Mouse (Mus musculus) forebrain, embryonic 13.5 days (tissue): ENCODE measurements around the gene Bag3. TPM values are rescaled to one million over a fixed set of nuclear protein-coding genes. Genes with fewer than 3 reads are reported as not detected.
A peak's percentile ranks its signal among the peaks of the same experiment; 100 is the strongest.
"Not testable (repeated sequence)": the region's sequence is repeated elsewhere in the genome, so short reads cannot be mapped to it uniquely, and the experiment has no call there.

Experiments used
- ATAC-seq: fragments of 200-750 bp; cut with Nextera tagmentation; 2 replicates; pipeline ENCODE4 v1.8.0; 2017
- H3K27ac ChIP-seq: fragments of 300-500 bp; sonication (generic); 2 replicates; pipeline ENCODE4 v1.5.1; 2015; ENCODE audit warnings: inconsistent platforms, mild to moderate bottlenecking, moderate library complexity
- H3K27me3 ChIP-seq: fragments of 300-500 bp; sonication (generic); 2 replicates; pipeline ENCODE4 v1.6.1; 2015; ENCODE audit warnings: mild to moderate bottlenecking, inconsistent platforms
- H3K36me3 ChIP-seq: fragments of 300-500 bp; sonication (generic); 2 replicates; pipeline ENCODE4 v1.6.1; 2015; ENCODE audit warnings: mild to moderate bottlenecking, inconsistent platforms; ENCODE audit not compliant: poor library complexity, severe bottlenecking
- H3K4me1 ChIP-seq: fragments of 300-500 bp; sonication (generic); 2 replicates; pipeline ENCODE4 v1.6.1; 2015; ENCODE audit warnings: inconsistent platforms
- H3K4me2 ChIP-seq: fragments of 300-500 bp; sonication (generic); 2 replicates; pipeline ENCODE4 v1.6.1; 2015; ENCODE audit warnings: inconsistent platforms, mild to moderate bottlenecking, moderate library complexity
- H3K4me3 ChIP-seq: fragments of 300-500 bp; sonication (generic); 2 replicates; pipeline ENCODE4 v1.5.1; 2015; ENCODE audit warnings: mild to moderate bottlenecking, inconsistent platforms
- H3K9ac ChIP-seq: fragments of 300-500 bp; sonication (generic); 2 replicates; pipeline ENCODE4 v1.6.1; 2015; ENCODE audit warnings: mild to moderate bottlenecking, inconsistent platforms
- H3K9me3 ChIP-seq: fragments of 300-500 bp; sonication (generic); replicated peaks from 2 replicates; pipeline ENCODE4 v1.6.1; 2016; ENCODE audit warnings: inconsistent platforms
- WGBS: fragments of 180-500 bp; shearing (Covaris S2); methylation state at CpG from one replicate; pipeline ENCODE4 v1.1.7; 2015; 5-methylcytosine and 5-hydroxymethylcytosine counted together
- polyA plus RNA-seq: library from polyadenylated mRNA; unstranded; fragments of >200 nt; fragmentation: Nextera tagmentation; extraction: Ambion mirVana; gene quantifications from 2 replicates; pipeline ENCODE4 v1.2.1, GENCODE M21; 2015

Gene Bag3
- polyA plus RNA-seq, 1 experiment from 2014 or later, result 2.1 TPM

- H3K36me3 ChIP-seq, H3K4me2 ChIP-seq, H3K4me3 ChIP-seq, H3K9ac ChIP-seq, H3K27ac ChIP-seq, ATAC-seq, H3K27me3 ChIP-seq, H3K9me3 ChIP-seq: not testable (repeated sequence)
- H3K4me1 ChIP-seq, result peaks cover 12% of the 10 kb centered on the region
- WGBS, result 92% methylated on average over 7 of the region's 7 CpGs
Observed at GRCm38 (mm10) chr7:128570657-128571056, 47.2 kb downstream of the Bag3 start.

GRCm38 (mm10) chr7:128572030-128572429 lies 48.6 kb downstream of the Bag3 start:
- Histone ChIP-seq H3K27me3 (no peaks in the 10 kb centered on the region), H3K9me3 (no peaks in the 10 kb centered on the region), H3K9ac (no peak overlapping the region), H3K27ac (no peak overlapping the region), H3K36me3 (no peaks in the 10 kb centered on the region), H3K4me3 (no peak overlapping the region), H3K4me1 (peaks cover 12% of the 10 kb centered on the region), H3K4me2 (no peak overlapping the region)
- ATAC-seq, result no peak
- WGBS, result 62% methylated on average over 4 of the region's 4 CpGs

DNA sequence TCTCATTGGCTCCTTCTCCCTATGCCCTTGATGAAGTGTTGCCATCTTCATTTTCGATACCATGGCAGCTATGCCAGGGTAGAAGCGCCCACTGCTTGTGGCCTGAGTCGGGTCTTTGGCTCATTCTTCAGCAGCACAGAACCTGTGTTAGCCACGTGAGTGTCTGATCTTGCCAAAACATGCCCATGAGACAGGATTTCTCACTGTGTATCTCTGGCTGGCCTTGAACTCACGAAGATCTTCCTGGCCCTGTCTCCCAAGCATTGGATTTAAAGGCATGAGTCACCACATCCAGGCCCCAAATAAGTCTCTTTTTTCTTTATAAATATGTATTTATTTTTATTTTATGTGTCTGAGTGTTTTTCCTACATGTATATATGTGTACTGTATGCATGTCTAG lies 51.8 kb downstream of the Bag3 start:
- 91% methylated on average over 5 of the region's 5 CpGs for WGBS
- Histone ChIP-seq H3K4me3 (no peak overlapping the region), H3K27me3 (no peaks in the 10 kb centered on the region), H3K36me3 (no peaks in the 10 kb centered on the region), H3K4me1 (peaks cover 22% of the 10 kb centered on the region), H3K27ac (no peak overlapping the region), H3K4me2 (no peak overlapping the region), H3K9ac (no peak overlapping the region), H3K9me3 (no peaks in the 10 kb centered on the region)
- ATAC-seq, result no peak

DNA sequence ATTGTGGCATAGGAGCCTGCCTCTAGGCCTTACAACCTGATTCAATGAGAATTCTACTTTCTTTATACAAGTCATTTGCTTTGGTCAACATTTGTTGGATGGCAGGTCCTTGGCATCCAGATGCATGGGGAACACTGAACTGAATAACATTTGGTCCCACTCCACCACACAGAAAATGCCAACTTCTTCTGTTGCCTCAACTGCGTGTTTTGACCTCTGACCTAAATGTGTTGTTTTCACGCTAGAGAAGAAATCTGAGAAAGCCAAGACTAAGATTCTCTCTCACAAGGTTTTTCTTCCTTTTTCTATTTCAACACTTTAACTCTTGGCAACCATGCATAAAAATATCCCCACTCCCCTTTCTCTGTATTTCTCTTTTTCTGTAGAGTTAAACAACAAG lies 52.4 kb downstream of the Bag3 start:
- peaks cover 22% of the 10 kb centered on the region for H3K4me1 ChIP-seq
- no peak overlapping the region for H3K4me3 ChIP-seq
- no peak overlapping the region for H3K4me2 ChIP-seq
- H3K36me3 ChIP-seq, result no peaks in the 10 kb centered on the region
- ATAC-seq, result no peak
- no peak overlapping the region for H3K27ac ChIP-seq
- no peak overlapping the region for H3K9ac ChIP-seq
- no peaks in the 10 kb centered on the region for H3K27me3 ChIP-seq
- 87% methylated on average over 2 of the region's 2 CpGs for WGBS
- no peaks in the 10 kb centered on the region for H3K9me3 ChIP-seq

- no peaks in the 10 kb centered on the region for H3K27me3 ChIP-seq
- H3K4me2 ChIP-seq, result no peak overlapping the region
- H3K9me3 ChIP-seq, result no peaks in the 10 kb centered on the region
- no peaks in the 10 kb centered on the region for H3K36me3 ChIP-seq
- 71% methylated on average over 1 of the region's 1 CpGs for WGBS
- no peak overlapping the region for H3K27ac ChIP-seq
- H3K9ac ChIP-seq, result no peak overlapping the region
- no peak overlapping the region for H3K4me3 ChIP-seq
- no peak for ATAC-seq
- H3K4me1 ChIP-seq, result peaks cover 31% of the 10 kb centered on the region
Observed at GRCm38 (mm10) chr7:128577607-128578006, 54.2 kb downstream of the Bag3 start.

DNA sequence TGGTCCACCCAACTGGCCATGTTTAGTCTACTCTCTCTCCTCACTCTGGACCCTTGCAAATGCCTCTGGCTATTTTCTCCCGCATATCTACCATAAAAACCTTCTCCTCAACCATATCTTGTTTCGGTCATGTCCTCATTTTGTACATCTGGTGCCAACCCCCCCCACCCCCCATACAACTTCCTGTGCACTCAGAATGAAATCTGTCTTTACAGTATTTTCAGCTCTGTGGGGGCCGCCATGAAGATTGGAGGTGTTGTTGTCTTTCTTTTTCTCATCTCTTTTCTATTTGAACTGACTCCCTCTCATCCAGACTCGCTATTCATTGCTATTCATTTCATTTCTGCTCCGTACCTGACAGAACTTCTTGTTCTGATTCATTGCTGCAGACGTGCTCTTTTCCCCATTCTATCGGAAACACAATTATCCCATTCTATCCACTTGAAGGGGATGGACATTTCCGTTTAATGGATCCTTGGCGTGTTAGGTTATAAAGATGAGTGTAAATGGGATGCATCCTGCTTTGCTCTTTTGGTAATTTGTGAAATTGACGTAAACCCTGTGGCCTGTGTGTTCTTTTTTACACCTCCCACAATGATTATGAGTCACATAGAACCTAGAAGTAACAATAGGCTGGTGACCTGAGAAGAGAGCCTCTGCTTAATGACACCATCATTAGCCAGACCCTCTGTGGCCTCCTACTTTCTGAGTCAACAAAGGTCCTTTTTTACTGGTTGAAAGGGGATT lies 55.0 kb downstream of the Bag3 start:
- H3K4me2 ChIP-seq, result no peak overlapping the region
- no peaks in the 10 kb centered on the region for H3K27me3 ChIP-seq
- peaks cover 34% of the 10 kb centered on the region for H3K4me1 ChIP-seq
- H3K9ac ChIP-seq, result no peak overlapping the region
- H3K4me3 ChIP-seq, result no peak overlapping the region
- no peak overlapping the region for H3K27ac ChIP-seq
- H3K9me3 ChIP-seq, result no peaks in the 10 kb centered on the region
- 37% methylated on average over 10 of the region's 10 CpGs for WGBS
- H3K36me3 ChIP-seq, result no peaks in the 10 kb centered on the region
- ATAC-seq, result no peak

DNA sequence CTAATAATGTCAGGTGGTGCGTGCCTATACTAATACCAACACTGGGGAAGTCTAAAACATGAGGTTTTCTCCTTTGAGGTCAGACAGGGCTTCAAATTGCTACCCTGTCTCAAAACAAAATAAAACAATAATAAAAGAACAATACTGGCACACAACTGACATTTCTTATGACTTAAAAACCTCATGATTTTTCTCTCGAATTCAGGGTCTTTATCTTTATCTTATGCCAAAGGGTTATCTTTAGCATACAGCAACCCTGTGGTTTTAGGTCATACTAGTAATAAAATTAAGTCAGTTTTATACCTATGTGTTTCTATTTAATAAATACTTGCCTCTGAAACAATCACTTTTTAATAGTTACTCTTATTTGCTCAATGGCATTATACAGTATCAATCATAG lies 56.0 kb downstream of the Bag3 start:
- H3K9me3 ChIP-seq, result no peaks in the 10 kb centered on the region
- no peak for ATAC-seq
- no peaks in the 10 kb centered on the region for H3K36me3 ChIP-seq
- no peak overlapping the region for H3K4me2 ChIP-seq
- 80% methylated on average over 2 of the region's 2 CpGs for WGBS
- H3K27me3 ChIP-seq, result no peaks in the 10 kb centered on the region
- H3K9ac ChIP-seq, result no peak overlapping the region
- no peak overlapping the region; the same call in 1 of the 2 replicates for H3K27ac ChIP-seq
- peaks cover 26% of the 10 kb centered on the region for H3K4me1 ChIP-seq
- H3K4me3 ChIP-seq, result no peak overlapping the region

- no peak overlapping the region for H3K4me3 ChIP-seq
- WGBS, result 87% methylated on average over 6 of the region's 6 CpGs
- ATAC-seq, result no peak
Observed at GRCm38 (mm10) chr7:128580318-128580717, 56.9 kb downstream of the Bag3 start.

DNA sequence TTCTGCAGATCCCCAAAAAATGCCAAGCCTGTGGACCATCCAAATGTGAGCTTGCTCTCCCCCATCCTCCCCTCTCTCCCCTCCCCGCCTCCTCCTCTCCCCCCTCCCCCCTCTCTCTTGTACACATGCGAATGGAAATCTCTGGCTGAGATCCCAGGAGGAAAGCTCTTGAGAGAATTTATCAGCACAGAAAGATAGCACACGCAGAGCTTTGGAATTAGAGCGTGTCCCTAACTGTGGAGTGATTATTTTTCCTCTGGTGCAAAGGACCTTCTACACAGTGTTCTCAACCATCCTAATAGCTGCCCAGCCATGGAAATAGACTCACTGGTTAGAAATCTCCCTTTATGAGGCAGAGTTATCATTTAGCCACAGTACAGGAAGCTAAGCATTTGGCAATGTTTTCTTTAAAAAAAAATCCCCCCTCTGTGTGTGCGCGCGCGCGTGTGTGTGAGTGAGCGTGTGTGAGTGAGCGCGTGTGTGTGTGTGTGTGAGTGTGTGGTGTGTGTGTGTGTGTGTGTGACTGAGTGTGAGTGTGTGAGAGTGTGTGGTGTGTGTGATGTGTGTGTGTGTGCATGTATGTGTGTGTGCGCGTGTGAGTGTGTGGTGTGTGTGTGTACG lies 58.6 kb downstream of the Bag3 start:
- Histone ChIP-seq H3K4me3 (no peak overlapping the region), H3K4me2 (no peak overlapping the region), H3K27me3 (no peaks in the 10 kb centered on the region), H3K9me3 (no peaks in the 10 kb centered on the region), H3K36me3 (no peaks in the 10 kb centered on the region), H3K9ac (no peak overlapping the region), H3K4me1 (peaks cover 21% of the 10 kb centered on the region), H3K27ac (peak overlapping the region; percentile 48)
- WGBS, result 82% methylated on average over 14 of the region's 15 CpGs
- ATAC-seq, result no peak

More at GRCm38 (mm10) chr7:128580318-128580717, 56.9 kb downstream of the Bag3 start:
- Histone ChIP-seq H3K9me3 (no peaks in the 10 kb centered on the region), H3K4me2 (no peak overlapping the region), H3K9ac (no peak overlapping the region), H3K36me3 (no peaks in the 10 kb centered on the region), H3K27me3 (no peaks in the 10 kb centered on the region), H3K4me1 (peaks cover 21% of the 10 kb centered on the region), H3K27ac (no peak overlapping the region)

DNA sequence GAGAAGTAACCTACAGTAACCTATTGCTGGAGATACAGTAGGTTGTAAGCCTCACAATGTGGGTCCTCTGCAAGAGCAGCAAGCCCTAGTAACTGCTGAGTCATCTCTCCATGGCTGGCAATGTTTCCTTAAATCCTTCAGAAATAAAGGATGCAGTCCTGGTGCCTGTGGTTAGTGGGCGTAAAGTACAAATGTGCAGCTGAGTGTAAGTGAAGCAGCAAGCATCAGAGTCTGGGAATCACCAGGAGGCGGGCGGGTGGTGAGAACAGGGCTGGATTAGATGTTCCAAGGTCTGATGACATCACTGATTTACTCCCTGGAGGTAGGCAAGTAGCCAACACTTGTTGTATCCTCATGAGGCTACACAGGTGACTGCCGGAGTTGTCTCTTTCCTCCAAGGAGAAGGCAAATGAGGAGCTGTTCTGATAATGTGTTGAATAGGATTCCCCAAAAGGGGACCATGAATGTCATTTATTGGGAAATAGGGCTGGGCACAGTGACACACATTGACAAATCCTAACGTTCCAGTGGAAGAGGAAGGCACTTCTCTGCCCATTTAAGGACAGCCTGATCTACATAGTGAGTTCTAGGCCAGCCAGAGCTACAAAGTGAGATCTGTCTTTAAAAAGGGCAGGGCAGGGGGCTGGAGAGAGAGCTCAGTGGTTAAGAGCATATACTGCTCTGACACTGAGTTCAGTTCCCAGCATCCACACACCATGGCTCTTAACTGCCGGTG lies 60.0 kb downstream of the Bag3 start:
- Histone ChIP-seq H3K9ac (no peak overlapping the region), H3K4me2 (no peak overlapping the region), H3K4me3 (no peak overlapping the region), H3K27me3 (no peaks in the 10 kb centered on the region), H3K27ac (no peak overlapping the region), H3K36me3 (no peaks in the 10 kb centered on the region), H3K4me1 (peaks cover 20% of the 10 kb centered on the region), H3K9me3 (no peaks in the 10 kb centered on the region)
- 78% methylated on average over 6 of the region's 6 CpGs for WGBS
- no peak for ATAC-seq

DNA sequence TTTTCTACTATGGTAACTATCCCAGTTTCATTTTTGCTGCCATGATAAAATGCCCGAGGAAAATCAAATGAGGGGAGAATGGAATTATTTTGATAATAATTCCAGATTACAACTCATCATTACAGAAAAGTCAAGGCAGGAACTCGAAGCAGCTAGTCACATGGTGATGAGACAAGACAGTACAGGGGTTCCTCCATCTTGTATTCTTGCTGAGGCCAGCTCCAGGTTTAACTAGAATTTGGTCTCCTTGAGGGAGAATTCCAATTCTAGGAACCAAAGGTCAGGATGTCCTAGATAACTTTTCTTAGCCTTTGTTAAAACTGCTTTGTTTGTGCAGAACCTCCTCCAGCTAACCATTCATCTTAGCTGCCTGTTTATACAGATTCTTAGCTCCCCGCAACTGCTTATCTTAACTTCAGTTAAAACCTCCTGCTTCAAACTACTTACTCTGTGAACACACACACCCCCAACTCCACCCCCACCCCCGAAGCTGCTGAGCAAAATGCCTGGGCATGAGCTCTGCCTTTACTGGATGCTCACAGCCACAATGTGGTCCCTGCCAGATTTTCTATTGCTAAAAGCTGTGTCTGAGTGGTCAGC lies 64.0 kb downstream of the Bag3 start:
- ATAC-seq, result no peak
- WGBS, result 81% methylated on average over 4 of the region's 4 CpGs
- no peaks in the 10 kb centered on the region for H3K9me3 ChIP-seq

More for the DNA sequence above, 64.0 kb downstream of the Bag3 start:
- H3K9ac ChIP-seq, result no peak overlapping the region
- no peak overlapping the region for H3K4me3 ChIP-seq
- no peaks in the 10 kb centered on the region for H3K36me3 ChIP-seq
- H3K27ac ChIP-seq, result no peak overlapping the region
- H3K4me2 ChIP-seq, result no peak overlapping the region
- peaks cover 20% of the 10 kb centered on the region for H3K4me1 ChIP-seq
- H3K27me3 ChIP-seq, result no peaks in the 10 kb centered on the region
